Mouse (Mus musculus) urinary bladder, adult 18-20 months (tissue): ENCODE results near the gene Anxa11.
"Not testable (repeated sequence)": the region's sequence is repeated elsewhere in the genome, so short reads cannot be mapped to it uniquely, and the experiment has no call there.

Experiments
- DNase-seq, 2 experiments: peaks; one replicate each; pipeline ENCODE4 v3.0.0; 2022; ENCODE audit warnings: low spot score in 2 of 2, mixed read lengths in 2 of 2

Gene Anxa11

DNA sequence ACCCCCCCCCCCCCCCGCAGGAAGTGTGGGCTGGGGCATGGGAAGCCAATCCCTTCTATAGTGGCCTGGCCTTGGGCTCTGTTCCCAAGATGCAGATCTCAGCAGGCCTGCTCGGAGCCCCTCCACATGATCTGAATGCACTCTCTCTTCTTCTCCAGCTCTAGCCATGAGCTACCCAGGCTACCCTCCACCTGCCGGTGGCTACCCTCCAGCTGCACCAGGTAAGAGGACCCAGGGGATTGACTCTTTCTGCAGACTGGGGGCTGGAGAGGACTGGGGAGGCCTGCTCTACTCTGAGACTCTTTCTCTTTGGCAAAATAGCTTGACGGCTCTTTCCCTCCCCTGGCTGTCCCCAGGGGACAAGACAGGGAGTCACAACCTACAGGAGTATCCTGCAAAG is 26.8 kb downstream of the Anxa11 start:
- no peak for DNase-seq

- DNase-seq, result no peak
Measured at GRCm38 (mm10) chr14:25869135-25869878, 27.4 kb downstream of the Anxa11 start.

- no peak for DNase-seq
Measured at GRCm38 (mm10) chr14:25872461-25873415, 30.8 kb downstream of the Anxa11 start.

GRCm38 (mm10) chr14:25876640-25877039 is 34.7 kb downstream of the Anxa11 start:
- DNase-seq, result not testable (repeated sequence)

- DNase-seq, result not testable (repeated sequence)
Measured at GRCm38 (mm10) chr14:25881769-25882168, 39.8 kb downstream of the Anxa11 start.

- not testable (repeated sequence) for DNase-seq
Measured at GRCm38 (mm10) chr14:25885886-25886285, 43.9 kb downstream of the Anxa11 start.

DNA sequence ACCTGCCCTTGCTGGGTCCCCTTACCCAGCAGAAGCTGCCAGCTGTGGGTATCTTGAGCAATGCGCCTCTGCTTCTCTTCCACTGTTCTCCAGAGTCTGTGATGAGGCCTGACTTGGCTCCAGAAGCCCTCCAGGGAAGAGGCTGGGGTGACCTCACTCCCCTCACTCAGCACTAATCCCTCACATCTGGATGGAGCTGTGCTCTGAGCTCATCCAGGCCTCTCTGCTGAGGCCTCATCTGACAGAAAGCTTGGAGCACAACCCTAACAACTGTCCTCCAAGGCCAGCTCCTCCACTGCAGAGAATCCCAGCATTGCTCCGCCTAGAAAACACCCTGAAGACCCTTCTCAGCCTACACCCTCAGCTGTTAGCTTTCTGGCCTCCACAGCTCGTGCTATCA is 52.6 kb downstream of the Anxa11 start:
- DNase-seq, result not testable (repeated sequence)

DNA sequence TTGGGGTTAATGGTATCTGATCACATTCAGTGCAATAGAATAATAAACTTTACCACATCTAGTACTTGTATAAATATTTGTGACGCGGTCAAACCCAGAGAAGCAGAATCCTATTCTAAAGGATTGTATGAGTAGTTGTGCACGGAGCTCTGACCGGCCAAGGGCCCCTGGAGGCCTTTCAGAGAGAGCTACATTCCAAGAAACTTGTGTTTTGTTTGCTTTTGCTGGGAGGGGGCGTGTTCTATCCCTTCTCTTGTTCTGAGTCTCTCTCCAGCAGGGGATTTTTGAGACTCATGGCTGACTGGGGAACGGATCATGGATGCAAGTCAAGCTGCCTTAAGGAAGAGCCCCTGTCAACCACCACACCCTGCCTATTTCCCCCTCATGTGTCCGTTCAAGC is 53.7 kb downstream of the Anxa11 start:
- DNase-seq, result not testable (repeated sequence)

GRCm38 (mm10) chr14:25903000-25903399 is 61.0 kb downstream of the Anxa11 start, which contains the start of gene Plac9a:
Gene Plac9a (minus strand): TSS chr14:25903100.
- DNase-seq, result not testable (repeated sequence)

DNA sequence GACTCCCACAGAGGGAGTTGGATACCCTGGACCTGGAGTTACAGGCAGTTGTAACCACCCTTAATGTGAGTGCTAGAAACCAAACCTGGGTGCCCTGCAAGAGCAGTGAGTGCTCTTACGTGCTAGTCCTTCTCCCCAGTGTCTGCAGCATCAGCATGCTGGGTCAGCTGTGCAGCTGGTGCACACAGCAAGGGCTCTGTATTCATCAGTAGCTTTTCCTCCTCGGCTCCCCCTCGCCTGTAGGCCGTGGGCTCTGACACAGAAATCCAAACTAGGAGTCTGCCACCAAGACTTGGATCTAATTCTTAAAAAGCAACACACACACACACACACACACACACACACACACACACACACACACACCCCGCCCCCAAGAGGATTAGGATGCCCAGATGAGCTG is 63.3 kb downstream of the Anxa11 start:
- DNase-seq, result not testable (repeated sequence)

GRCm38 (mm10) chr14:25907272-25907671 is 65.3 kb downstream of the Anxa11 start:
- DNase-seq, result not testable (repeated sequence)

DNA sequence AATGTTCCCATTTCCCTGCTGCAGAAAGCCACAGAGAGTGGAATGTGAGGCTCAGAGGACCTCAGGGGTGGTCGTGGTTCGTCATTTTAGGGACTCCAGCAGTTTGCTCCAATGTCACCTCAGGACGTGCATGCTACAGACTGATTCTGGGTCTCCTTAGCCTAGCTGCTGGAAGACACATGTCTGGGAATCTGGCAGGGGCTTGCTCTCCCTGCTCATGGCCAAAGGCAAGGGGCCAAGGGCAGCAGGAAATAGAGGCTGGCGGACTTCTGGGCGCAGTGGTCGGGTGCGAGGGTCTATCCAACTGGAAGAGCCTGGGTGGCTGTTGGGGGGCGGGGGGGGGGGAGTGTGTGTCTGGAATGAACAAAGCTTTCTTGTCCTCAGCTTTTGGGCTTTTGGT is 67.0 kb downstream of the Anxa11 start:
- not testable (repeated sequence) for DNase-seq

GRCm38 (mm10) chr14:25918427-25919170 is 76.6 kb downstream of the Anxa11 start:
- not testable (repeated sequence) for DNase-seq

- not testable (repeated sequence) for DNase-seq
Measured at GRCm38 (mm10) chr14:25926814-25927561, 85.0 kb downstream of the Anxa11 start.

GRCm38 (mm10) chr14:25927562-25927881 is 85.6 kb downstream of the Anxa11 start, which contains the start of gene Tmem254a:
Gene Tmem254a (minus strand): TSS chr14:25927672.
- not testable (repeated sequence) for DNase-seq
